Mouse (Mus musculus): ENCODE results near the gene Traf3. TPM values are rescaled to one million over a fixed set of nuclear protein-coding genes. Genes with fewer than 3 reads are reported as not detected.

Gene Traf3
- polyA plus RNA-seq (2012), result not detected in 2 replicates

GRCm38 (mm10) chr12:111165831-111166591 lies at the start of gene Traf3:
Traf3 (plus strand) TSS chr12:111166370.
- no peak for TF ChIP-seq GATA1 (IDR thresholded peaks at IDR 0.05; ENCODE audit: low read length)

- no peak for TF ChIP-seq GATA1 (IDR thresholded peaks at IDR 0.05; ENCODE audit: low read length)
Measured at GRCm38 (mm10) chr12:111119506-111120085, 46.6 kb upstream of the Traf3 start.

GRCm38 (mm10) chr12:111120976-111121645 lies 45.1 kb upstream of the Traf3 start:
- no peak for TF ChIP-seq GATA1 (IDR thresholded peaks at IDR 0.05; ENCODE audit: low read length)

GRCm38 (mm10) chr12:111122332-111122852 lies 43.8 kb upstream of the Traf3 start:
- TF ChIP-seq GATA1 (IDR thresholded peaks at IDR 0.05; ENCODE audit: low read length), result no peak

GRCm38 (mm10) chr12:111124601-111125260 lies 41.4 kb upstream of the Traf3 start:
- no peak for TF ChIP-seq GATA1 (IDR thresholded peaks at IDR 0.05; ENCODE audit: low read length)

- TF ChIP-seq GATA1 (IDR thresholded peaks at IDR 0.05; ENCODE audit: low read length), result no peak
Measured at GRCm38 (mm10) chr12:111125666-111126065, 40.5 kb upstream of the Traf3 start.

- no peak for TF ChIP-seq GATA1 (IDR thresholded peaks at IDR 0.05; ENCODE audit: low read length)
Measured at GRCm38 (mm10) chr12:111134169-111134568, 32.0 kb upstream of the Traf3 start.

- TF ChIP-seq GATA1 (IDR thresholded peaks at IDR 0.05; ENCODE audit: low read length), result no peak
Measured at GRCm38 (mm10) chr12:111134791-111135733, 31.1 kb upstream of the Traf3 start.

GRCm38 (mm10) chr12:111135953-111136352 lies 30.2 kb upstream of the Traf3 start:
- no peak for TF ChIP-seq GATA1 (IDR thresholded peaks at IDR 0.05; ENCODE audit: low read length)

- TF ChIP-seq GATA1 (IDR thresholded peaks at IDR 0.05; ENCODE audit: low read length), result no peak
Measured at GRCm38 (mm10) chr12:111137079-111137478, 29.1 kb upstream of the Traf3 start.

GRCm38 (mm10) chr12:111143005-111143508 lies 23.1 kb upstream of the Traf3 start:
- no peak for TF ChIP-seq GATA1 (IDR thresholded peaks at IDR 0.05; ENCODE audit: low read length)

- TF ChIP-seq GATA1 (IDR thresholded peaks at IDR 0.05; ENCODE audit: low read length), result no peak
Measured at GRCm38 (mm10) chr12:111143509-111144063, 22.6 kb upstream of the Traf3 start.

GRCm38 (mm10) chr12:111144598-111144997 lies 21.6 kb upstream of the Traf3 start:
- TF ChIP-seq GATA1 (IDR thresholded peaks at IDR 0.05; ENCODE audit: low read length), result no peak

GRCm38 (mm10) chr12:111145269-111145668 lies 20.9 kb upstream of the Traf3 start:
- no peak for TF ChIP-seq GATA1 (IDR thresholded peaks at IDR 0.05; ENCODE audit: low read length)

Data from G1E-ER4 (cell line).